Mouse (Mus musculus): ENCODE data around the gene Supt3. TPM values are rescaled to one million over a fixed set of nuclear protein-coding genes. Genes with fewer than 3 reads are reported as not detected.

The Supt3 gene
- total and polyA plus RNA-seq, 3 experiments, result 4.7 to 16.0 (median 13.2) TPM

GRCm38 (mm10) chr17:45087022-45087421, 310.1 kb downstream of the Supt3 start:
- no peaks in the 10 kb centered on the region for H3K27me3 ChIP-seq (ENCODE audit: control insufficient read depth, insufficient read depth, low read length)
- DNase-seq, result no peak
- no peak overlapping the region for H3K4me3 ChIP-seq
- TF ChIP-seq POLR2A (IDR thresholded peaks at IDR 0.05; ENCODE audit: insufficient read depth, low read depth, low read length) (no peak), CTCF (IDR thresholded peaks at IDR 0.05) (no peak), EP300 (IDR thresholded peaks at IDR 0.05; ENCODE audit: insufficient read depth, low read depth, low read length) (no peak)
- no peaks in the 10 kb centered on the region for H3K4me1 ChIP-seq (ENCODE audit: control insufficient read depth, insufficient read depth, low read length)
- H3K27ac ChIP-seq, result no peak overlapping the region
- intact Hi-C loops (cut with DNase I), result no loop called here
- no peaks in the 10 kb centered on the region for H3K36me3 ChIP-seq (ENCODE audit: control insufficient read depth, insufficient read depth, low read length)
- no peak overlapping the region for H3K9ac ChIP-seq (ENCODE audit: low read depth, low read length)
- H3K79me2 ChIP-seq (replicated peaks; ENCODE audit: control insufficient read depth, insufficient read depth, low read length), result no peaks in the 10 kb centered on the region
- WGBS, result 83% methylated on average over 5 of the region's 5 CpGs

GRCm38 (mm10) chr17:45101064-45101463, 324.1 kb downstream of the Supt3 start:
- WGBS, result 56% methylated on average over 7 of the region's 7 CpGs
- intact Hi-C loops (cut with DNase I), result no loop called here

DNA sequence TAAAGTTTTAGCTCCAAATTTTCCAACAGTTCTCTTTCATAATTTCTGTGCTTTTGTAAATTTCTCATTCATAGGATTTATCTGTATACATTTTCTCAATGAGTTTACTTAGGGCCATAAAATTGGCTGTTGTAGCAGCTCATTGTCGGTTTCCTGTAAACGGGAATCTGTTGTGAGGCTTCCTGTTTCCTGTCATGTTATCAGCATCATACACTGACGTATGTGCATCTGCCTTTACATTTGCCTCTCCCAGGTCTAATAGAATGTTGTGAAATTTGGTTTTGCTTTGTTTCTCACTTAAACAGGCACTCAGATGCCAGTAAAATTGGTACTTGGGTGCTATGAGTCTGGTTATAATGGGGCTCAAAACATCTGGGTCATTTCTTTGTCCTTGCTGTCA, 338.4 kb downstream of the Supt3 start:
- H3K4me3 ChIP-seq, result no peak overlapping the region
- intact Hi-C loops (cut with DNase I), result no loop called here
- H3K27me3 ChIP-seq (ENCODE audit: control insufficient read depth, insufficient read depth, low read length), result no peaks in the 10 kb centered on the region
- 44% methylated on average over 3 of the region's 3 CpGs for WGBS
- no peak for DNase-seq
- H3K9ac ChIP-seq (ENCODE audit: low read depth, low read length), result no peak overlapping the region
- no peaks in the 10 kb centered on the region for H3K36me3 ChIP-seq (ENCODE audit: control insufficient read depth, insufficient read depth, low read length)
- H3K27ac ChIP-seq, result no peak overlapping the region
- TF ChIP-seq EP300 (IDR thresholded peaks at IDR 0.05; ENCODE audit: insufficient read depth, low read depth, low read length) (no peak), CTCF (IDR thresholded peaks at IDR 0.05) (no peak), POLR2A (IDR thresholded peaks at IDR 0.05; ENCODE audit: insufficient read depth, low read depth, low read length) (no peak)
- no peaks in the 10 kb centered on the region for H3K79me2 ChIP-seq (replicated peaks; ENCODE audit: control insufficient read depth, insufficient read depth, low read length)
- H3K4me1 ChIP-seq (ENCODE audit: control insufficient read depth, insufficient read depth, low read length), result no peaks in the 10 kb centered on the region

More at GRCm38 (mm10) chr17:45101064-45101463, 324.1 kb downstream of the Supt3 start:
- Histone ChIP-seq H3K27ac (no peak overlapping the region), H3K4me3 (no peak overlapping the region), H3K36me3 (ENCODE audit: control insufficient read depth, insufficient read depth, low read length) (no peaks in the 10 kb centered on the region), H3K79me2 (replicated peaks; ENCODE audit: control insufficient read depth, insufficient read depth, low read length) (no peaks in the 10 kb centered on the region), H3K27me3 (ENCODE audit: control insufficient read depth, insufficient read depth, low read length) (no peaks in the 10 kb centered on the region), H3K9ac (ENCODE audit: low read depth, low read length) (no peak overlapping the region), H3K4me1 (ENCODE audit: control insufficient read depth, insufficient read depth, low read length) (no peaks in the 10 kb centered on the region)
- no peak for TF ChIP-seq POLR2A (IDR thresholded peaks at IDR 0.05; ENCODE audit: insufficient read depth, low read depth, low read length)
- TF ChIP-seq CTCF (IDR thresholded peaks at IDR 0.05), result no peak
- no peak for TF ChIP-seq EP300 (IDR thresholded peaks at IDR 0.05; ENCODE audit: insufficient read depth, low read depth, low read length)
- no peak for DNase-seq

DNA sequence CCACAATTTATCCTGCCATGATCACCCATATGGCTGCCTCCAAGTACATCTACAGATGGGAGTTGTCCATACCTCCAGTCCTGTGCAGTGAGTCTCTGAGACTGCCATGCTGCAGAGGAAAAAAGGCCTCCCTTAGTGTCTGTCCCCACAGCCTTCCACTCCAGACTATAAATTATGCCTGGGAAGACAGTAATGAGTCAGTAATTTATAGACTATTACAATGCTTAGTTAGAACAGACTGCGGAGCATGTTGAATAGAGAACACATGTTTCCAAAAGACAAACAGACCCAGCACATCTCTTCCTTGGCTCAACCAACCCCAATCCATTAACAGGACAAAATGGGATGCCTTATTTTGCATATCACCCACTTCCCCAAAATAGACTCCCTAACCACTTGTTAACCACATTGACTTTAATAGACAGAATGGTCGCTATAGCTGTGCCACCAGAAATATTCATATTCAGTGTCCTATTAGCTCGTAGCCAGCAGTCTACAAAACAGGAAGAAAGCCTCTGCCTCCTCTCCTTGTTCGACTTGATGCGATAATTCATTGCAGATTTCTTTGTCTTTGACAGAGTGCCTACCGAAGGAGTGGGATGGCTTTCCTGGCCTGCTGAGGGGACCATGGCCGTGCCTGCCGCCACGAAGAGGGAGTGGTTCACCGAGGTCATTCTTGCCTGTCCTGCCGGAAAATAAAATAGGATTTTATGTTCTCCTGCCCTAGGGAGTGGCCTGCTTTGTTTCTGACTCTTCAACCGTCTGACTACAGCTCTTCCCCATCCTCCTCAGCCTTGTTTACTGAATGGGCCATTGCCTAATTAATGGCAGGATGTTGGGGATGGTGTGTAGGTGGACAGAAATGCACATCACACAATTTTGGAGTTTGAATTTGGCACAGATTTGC, 341.9 kb downstream of the Supt3 start:
- Histone ChIP-seq H3K4me1 (ENCODE audit: control insufficient read depth, insufficient read depth, low read length) (no peaks in the 10 kb centered on the region), H3K27me3 (ENCODE audit: control insufficient read depth, insufficient read depth, low read length) (no peaks in the 10 kb centered on the region), H3K9ac (ENCODE audit: low read depth, low read length) (no peak overlapping the region), H3K4me3 (no peak overlapping the region), H3K27ac (no peak overlapping the region), H3K79me2 (replicated peaks; ENCODE audit: control insufficient read depth, insufficient read depth, low read length) (no peaks in the 10 kb centered on the region), H3K36me3 (ENCODE audit: control insufficient read depth, insufficient read depth, low read length) (no peaks in the 10 kb centered on the region)
- no peak for DNase-seq
- no peak for TF ChIP-seq CTCF (IDR thresholded peaks at IDR 0.05)
- intact Hi-C loops (cut with DNase I), result no loop called here
- WGBS, result 69% methylated on average over 12 of the region's 12 CpGs

DNA sequence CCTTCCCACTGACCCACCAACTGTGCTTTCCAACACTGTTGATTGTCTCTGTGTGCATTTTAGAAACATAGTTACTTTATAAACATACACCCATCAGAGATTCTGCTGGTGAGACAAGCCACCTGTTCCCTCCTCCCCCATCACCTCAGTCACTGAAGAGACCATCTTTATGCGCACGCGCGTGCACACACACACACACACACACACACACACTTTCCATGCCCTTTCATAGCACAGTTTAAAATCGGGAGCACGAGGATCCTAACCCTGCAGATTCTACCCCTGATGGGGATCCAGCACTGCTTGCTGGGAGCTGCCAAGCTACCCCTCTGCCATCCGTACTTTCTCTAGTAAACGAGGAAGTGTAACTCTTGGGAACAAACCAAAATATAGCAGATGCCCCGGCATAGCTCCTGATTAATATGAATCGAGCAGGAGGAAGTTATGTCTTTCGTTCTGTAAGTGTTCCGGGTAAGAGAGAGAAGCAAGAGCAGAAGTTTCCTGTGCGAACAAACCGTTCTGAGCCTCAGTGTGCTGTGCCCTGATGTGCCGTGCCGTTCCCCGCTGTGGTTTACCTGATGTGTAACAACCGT, 342.8 kb downstream of the Supt3 start:
- intact Hi-C loops (cut with DNase I), result no loop called here
- Histone ChIP-seq H3K36me3 (ENCODE audit: control insufficient read depth, insufficient read depth, low read length) (no peaks in the 10 kb centered on the region), H3K4me3 (no peak overlapping the region), H3K27ac (no peak overlapping the region), H3K79me2 (replicated peaks; ENCODE audit: control insufficient read depth, insufficient read depth, low read length) (no peaks in the 10 kb centered on the region), H3K27me3 (ENCODE audit: control insufficient read depth, insufficient read depth, low read length) (no peaks in the 10 kb centered on the region), H3K9ac (ENCODE audit: low read depth, low read length) (no peak overlapping the region), H3K4me1 (ENCODE audit: control insufficient read depth, insufficient read depth, low read length) (no peaks in the 10 kb centered on the region)
- no peak for DNase-seq
- no peak for TF ChIP-seq POLR2A (IDR thresholded peaks at IDR 0.05; ENCODE audit: insufficient read depth, low read depth, low read length)
- TF ChIP-seq CTCF (IDR thresholded peaks at IDR 0.05), result no peak
- TF ChIP-seq EP300 (IDR thresholded peaks at IDR 0.05; ENCODE audit: insufficient read depth, low read depth, low read length), result no peak
- 86% methylated on average over 18 of the region's 18 CpGs for WGBS

DNA sequence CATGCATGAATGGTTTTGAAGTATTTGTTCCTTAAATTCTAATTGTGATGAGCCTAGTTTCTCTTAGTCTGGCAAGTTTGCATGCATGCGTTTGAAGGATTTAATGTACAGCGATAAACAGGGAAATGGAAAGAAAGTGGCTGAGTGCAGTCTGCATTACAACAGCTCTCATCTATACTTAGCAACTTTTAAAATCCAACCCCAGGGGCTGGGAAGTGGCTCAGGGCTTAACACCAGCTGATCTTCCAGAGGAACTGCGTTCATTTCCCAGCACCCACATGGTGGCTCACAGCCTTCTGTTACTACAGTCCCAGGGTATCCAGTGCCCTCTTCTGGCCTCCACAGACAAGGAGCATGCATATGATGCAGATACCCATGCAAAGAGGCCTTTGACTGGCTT, 346.9 kb downstream of the Supt3 start:
- no peak overlapping the region for H3K9ac ChIP-seq (ENCODE audit: low read depth, low read length)
- H3K79me2 ChIP-seq (replicated peaks; ENCODE audit: control insufficient read depth, insufficient read depth, low read length), result no peaks in the 10 kb centered on the region
- TF ChIP-seq CTCF (IDR thresholded peaks at IDR 0.05), result no peak
- no peak for TF ChIP-seq EP300 (IDR thresholded peaks at IDR 0.05; ENCODE audit: insufficient read depth, low read depth, low read length)
- no peak for TF ChIP-seq POLR2A (IDR thresholded peaks at IDR 0.05; ENCODE audit: insufficient read depth, low read depth, low read length)
- intact Hi-C loops (cut with DNase I), result no loop called here
- H3K4me3 ChIP-seq, result no peak overlapping the region
- 92% methylated on average over 3 of the region's 3 CpGs for WGBS
- H3K27ac ChIP-seq, result no peak overlapping the region
- no peaks in the 10 kb centered on the region for H3K27me3 ChIP-seq (ENCODE audit: control insufficient read depth, insufficient read depth, low read length)
- DNase-seq, result no peak
- no peaks in the 10 kb centered on the region for H3K4me1 ChIP-seq (ENCODE audit: control insufficient read depth, insufficient read depth, low read length)
- no peaks in the 10 kb centered on the region for H3K36me3 ChIP-seq (ENCODE audit: control insufficient read depth, insufficient read depth, low read length)
